Mouse (Mus musculus): ENCODE results near the gene 1600002K03Rik.
"Not testable (repeated sequence)": the region's sequence is repeated elsewhere in the genome, so short reads cannot be mapped to it uniquely, and the experiment has no call there.

The 1600002K03Rik gene

GRCm38 (mm10) chr10:80165392-80166128 is 7.2 kb upstream of the 1600002K03Rik start, which contains the start of gene Cirbp:
Gene Cirbp, plus strand, starts transcription at chr10:80165985.
- no peak for DNase-seq (ENCODE audit: extremely low read depth, low read depth, low spot score)

- not testable (repeated sequence) for DNase-seq (ENCODE audit: extremely low read depth, low read depth, low spot score)
Observed at GRCm38 (mm10) chr10:80166136-80166535, 6.6 kb upstream of the 1600002K03Rik start.

GRCm38 (mm10) chr10:80167460-80168037 is 5.2 kb upstream of the 1600002K03Rik start:
- DNase-seq (ENCODE audit: extremely low read depth, low read depth, low spot score): no peak

GRCm38 (mm10) chr10:80168038-80168661 is 4.6 kb upstream of the 1600002K03Rik start:
- no peak for DNase-seq (ENCODE audit: extremely low read depth, low read depth, low spot score)

GRCm38 (mm10) chr10:80169070-80169469 is 3.7 kb upstream of the 1600002K03Rik start:
- no peak for DNase-seq (ENCODE audit: extremely low read depth, low read depth, low spot score)

- no peak for DNase-seq (ENCODE audit: extremely low read depth, low read depth, low spot score)
Observed at GRCm38 (mm10) chr10:80169651-80170050, 3.1 kb upstream of the 1600002K03Rik start.

- no peak for DNase-seq (ENCODE audit: extremely low read depth, low read depth, low spot score)
Observed at GRCm38 (mm10) chr10:80170052-80170451, 2.7 kb upstream of the 1600002K03Rik start.

GRCm38 (mm10) chr10:80170601-80171021 is 2.1 kb upstream of the 1600002K03Rik start:
- no peak for DNase-seq (ENCODE audit: extremely low read depth, low read depth, low spot score)

- DNase-seq (ENCODE audit: extremely low read depth, low read depth, low spot score): no peak
Observed at GRCm38 (mm10) chr10:80171252-80171651, 1.5 kb upstream of the 1600002K03Rik start.

- DNase-seq (ENCODE audit: extremely low read depth, low read depth, low spot score): no peak
Observed at GRCm38 (mm10) chr10:80171760-80172526, 801 bp upstream of the 1600002K03Rik start.

- DNase-seq (ENCODE audit: extremely low read depth, low read depth, low spot score): no peak
Observed at GRCm38 (mm10) chr10:80173358-80173757, 614 bp downstream of the 1600002K03Rik start.

- DNase-seq (ENCODE audit: extremely low read depth, low read depth, low spot score): no peak
Observed at GRCm38 (mm10) chr10:80173955-80174640, 1.4 kb downstream of the 1600002K03Rik start.

GRCm38 (mm10) chr10:80174705-80175104 is 2.0 kb downstream of the 1600002K03Rik start:
- no peak for DNase-seq (ENCODE audit: extremely low read depth, low read depth, low spot score)

GRCm38 (mm10) chr10:80175536-80176269 is 3.0 kb downstream of the 1600002K03Rik start:
- no peak for DNase-seq (ENCODE audit: extremely low read depth, low read depth, low spot score)

- no peak for DNase-seq (ENCODE audit: extremely low read depth, low read depth, low spot score)
Observed at GRCm38 (mm10) chr10:80176270-80176834, 3.6 kb downstream of the 1600002K03Rik start.

- no peak for DNase-seq (ENCODE audit: extremely low read depth, low read depth, low spot score)
Observed at GRCm38 (mm10) chr10:80177441-80178279, 4.9 kb downstream of the 1600002K03Rik start.

GRCm38 (mm10) chr10:80179068-80180051 is 6.6 kb downstream of the 1600002K03Rik start, which contains the start of gene Efna2:
Gene Efna2, plus strand, starts transcription at chr10:80179482.
- no peak for DNase-seq (ENCODE audit: extremely low read depth, low read depth, low spot score)
